Mouse (Mus musculus) bone marrow macrophage, adult 2 months (primary cell): ENCODE measurements around the gene Gabpb2.
"Not testable (repeated sequence)": the region's sequence is repeated elsewhere in the genome, so short reads cannot be mapped to it uniquely, and the experiment has no call there.

Experiments
- CTCF ChIP-seq: IDR thresholded peaks from 2 replicates; pipeline ENCODE4 v1.5.1; 2012; ENCODE audit warnings: low read depth, mild to moderate bottlenecking, low read length, moderate library complexity
- POLR2A ChIP-seq: IDR thresholded peaks from 2 replicates; pipeline ENCODE4 v1.6.1; 2012; ENCODE audit warnings: mild to moderate bottlenecking, low read depth, low read length, borderline replicate concordance

GRCm38 (mm10) chr3:95134133-95134532 is 83.6 kb downstream of the Gabpb2 start:
- not testable (repeated sequence) for TF ChIP-seq CTCF, POLR2A
